1 mouse cellular context compared by ENCODE assay signal in the genomic region with DNA sequence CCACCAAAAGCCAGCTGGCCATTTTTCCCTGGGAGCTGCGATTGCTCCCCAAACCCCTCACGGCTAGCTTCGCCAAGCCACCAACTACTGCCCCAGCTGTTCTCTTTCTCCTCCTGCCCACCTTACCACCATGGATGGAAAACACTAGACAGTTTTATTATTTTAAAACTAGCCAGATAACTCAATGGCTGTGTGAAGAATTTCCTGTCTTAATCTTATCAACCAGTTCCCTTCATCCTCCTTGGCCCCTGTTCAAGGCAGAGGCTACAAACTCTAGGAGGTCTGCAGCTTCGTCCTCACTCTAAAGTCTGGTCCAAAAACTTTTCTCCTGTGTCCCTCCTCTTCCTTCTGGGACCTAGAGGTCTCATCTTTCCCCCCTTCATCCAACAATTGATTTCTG.
A peak's percentile ranks its signal among the peaks of the same experiment; 100 is the strongest.
TF ChIP-seq lines count a peak whose summit lies in the region.

No protein-coding gene starts in this region.

TF ChIP-seq in MEL, 35 proteins besides CTCF, POLR2A, EP300 and RAD21 (continued from another document):
- TF ChIP-seq SIN3A (IDR thresholded peaks at IDR 0.05; ENCODE audit: low read length): peak; percentile 85
- no peak for TF ChIP-seq NRF1 (IDR thresholded peaks at IDR 0.05; ENCODE audit: insufficient read depth, low read depth, low read length, poor library complexity, severe bottlenecking)
- TF ChIP-seq MAX (IDR thresholded peaks at IDR 0.05; ENCODE audit: low read length): peak; percentile 47; the same call in 1 of the 2 replicates
- TF ChIP-seq TCF12 (IDR thresholded peaks at IDR 0.05; ENCODE audit: low read depth, low read length): peak; percentile 96
- peak; percentile 94 for TF ChIP-seq RCOR1 (IDR thresholded peaks at IDR 0.05; ENCODE audit: low read depth, low read length)
